Mouse (Mus musculus): ENCODE results near the gene Ufsp2.

Gene Ufsp2

GRCm38 (mm10) chr8:46010746-46011680 is 35.7 kb downstream of the Ufsp2 start:
- no peak for DNase-seq (ENCODE audit: low spot score)

DNA sequence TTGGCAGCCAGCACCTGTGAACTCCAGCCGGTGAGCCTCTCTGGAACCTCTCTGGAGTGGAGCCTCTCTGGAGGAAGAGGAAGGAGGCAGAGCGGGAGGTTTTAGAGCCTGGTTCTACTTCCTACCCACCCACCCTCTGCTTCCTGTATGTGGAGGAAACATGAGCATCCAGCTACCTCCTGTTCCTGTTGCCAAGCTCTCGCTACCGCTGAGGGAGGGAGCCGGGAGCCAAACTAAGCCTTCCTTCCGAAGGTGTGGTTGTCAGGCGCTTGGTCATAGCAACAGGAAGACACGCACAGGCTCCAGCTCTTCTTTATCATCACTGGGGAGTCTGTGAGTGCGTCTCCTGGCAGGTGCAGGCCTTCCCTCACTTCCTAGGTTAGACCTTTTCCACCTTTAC is 46.9 kb downstream of the Ufsp2 start:
- no peak for DNase-seq (ENCODE audit: low spot score)

DNA sequence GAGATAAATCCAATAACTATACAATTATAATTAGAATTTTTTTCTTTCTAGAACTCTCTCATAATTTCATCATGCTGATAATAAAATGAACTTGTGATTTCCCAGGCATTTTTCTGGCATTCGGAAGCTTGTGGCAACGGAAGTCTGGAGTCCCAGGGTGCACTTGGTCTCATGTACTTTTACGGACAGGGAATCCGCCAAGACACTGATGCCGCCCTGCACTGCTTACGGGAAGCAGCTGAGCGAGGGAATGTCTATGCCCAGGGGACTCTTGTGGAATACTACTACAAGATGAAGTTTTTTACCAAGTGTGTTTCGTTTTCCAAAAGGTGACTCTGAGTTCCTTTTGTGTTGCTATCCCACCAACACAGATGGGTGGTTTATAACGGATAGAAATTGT is 47.4 kb downstream of the Ufsp2 start:
- no peak for DNase-seq (ENCODE audit: low spot score)

DNA sequence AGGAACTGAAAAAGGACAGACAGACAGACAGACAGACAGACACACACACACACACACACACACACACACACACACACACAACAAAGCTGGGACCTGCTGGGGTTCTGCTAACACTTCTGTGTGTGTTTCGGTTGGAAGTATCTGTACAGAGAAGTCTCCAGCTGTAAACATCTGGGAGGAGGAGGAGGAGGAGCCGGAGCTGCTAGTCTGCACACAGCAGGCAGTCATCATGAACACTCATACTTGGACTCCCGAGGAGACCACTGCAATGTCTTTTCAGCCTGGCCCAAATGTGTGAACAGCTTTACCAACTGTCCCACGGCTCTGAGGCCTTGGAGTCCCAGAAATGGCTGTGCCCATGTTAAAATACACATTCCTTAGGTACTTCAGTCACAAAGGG is 49.1 kb downstream of the Ufsp2 start:
- no peak for DNase-seq (ENCODE audit: low spot score)

DNA sequence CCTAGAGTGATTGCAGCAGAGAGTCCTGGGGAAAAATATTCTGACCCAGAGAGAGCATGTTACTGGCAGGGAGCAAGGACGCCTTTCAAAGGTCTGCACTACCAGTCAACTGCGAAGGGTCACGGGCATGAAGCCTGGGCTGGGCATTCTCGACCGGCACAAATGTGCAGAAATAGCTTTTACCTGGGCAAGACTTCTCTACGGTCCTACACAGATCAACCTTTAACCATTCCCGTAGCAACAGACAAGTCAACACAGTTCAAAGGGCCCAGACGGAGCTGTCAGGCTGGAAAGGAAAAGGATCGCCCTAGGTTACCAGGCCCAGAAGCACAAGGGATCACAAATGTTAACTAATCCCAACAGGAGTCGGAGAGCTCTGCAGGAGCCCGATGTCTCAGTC is 60.9 kb downstream of the Ufsp2 start:
- no peak for DNase-seq (ENCODE audit: low spot score)

DNA sequence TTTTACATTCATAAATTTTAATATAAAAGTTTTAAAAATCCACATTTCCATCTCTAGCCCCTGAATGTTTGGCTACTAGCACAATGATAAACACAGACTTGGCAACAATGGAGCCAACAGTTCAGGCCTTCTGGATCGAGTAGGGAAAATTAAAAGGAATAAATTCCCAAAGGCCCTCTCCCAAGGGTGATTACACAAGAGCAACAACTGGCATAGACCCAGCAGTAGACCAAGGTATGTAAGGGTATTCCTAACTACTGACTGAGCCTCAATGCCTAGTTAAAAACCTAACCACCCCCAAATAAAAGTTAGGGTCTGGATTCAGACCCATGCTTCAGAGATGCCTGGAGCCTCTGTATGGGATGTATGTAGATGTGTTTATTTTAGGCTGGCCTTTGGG is 64.3 kb downstream of the Ufsp2 start:
- no peak for DNase-seq (ENCODE audit: low spot score)

DNA sequence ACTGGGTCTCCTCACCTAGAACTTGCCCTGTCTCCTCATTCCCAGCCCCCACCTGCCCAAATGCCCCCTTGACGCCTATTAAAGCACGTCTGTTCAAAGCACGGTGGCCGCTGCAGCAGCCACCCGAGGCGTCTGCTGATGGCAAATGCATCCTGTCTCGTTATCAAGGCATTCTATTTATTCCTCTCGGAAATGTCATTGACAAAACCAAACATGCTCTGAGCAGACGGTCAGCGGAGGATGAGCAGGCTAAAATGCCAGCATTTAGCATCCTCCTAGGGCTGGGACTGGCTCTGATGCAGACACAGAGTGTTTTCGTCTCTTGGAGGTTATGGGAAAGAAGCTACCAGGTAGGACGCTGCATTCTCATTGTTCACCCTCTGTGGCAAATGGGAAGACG is 64.9 kb downstream of the Ufsp2 start:
- no peak for DNase-seq (ENCODE audit: low spot score)

Measured in c-Kit-positive CD71-positive TER-119-positive erythroid progenitor cells, embryonic 14.5 days (primary cell).